Mouse (Mus musculus) olfactory bulb, adult 2 months (tissue): ENCODE data around the gene Acp4. TPM values are rescaled to one million over a fixed set of nuclear protein-coding genes. Genes with fewer than 3 reads are reported as not detected.
"Not testable (repeated sequence)": the region's sequence is repeated elsewhere in the genome, so short reads cannot be mapped to it uniquely, and the experiment has no call there.

ENCODE experiments used
- H3K27ac ChIP-seq: fragments of 200-500 bp; 2 replicates; pipeline ENCODE4 v1.5.1; 2012; ENCODE audit warnings: low read depth, low read length; ENCODE audit not compliant: insufficient read depth
- H3K4me1 ChIP-seq: fragments of 200-500 bp; 2 replicates; pipeline ENCODE4 v1.6.1; 2012; ENCODE audit warnings: low read length; ENCODE audit not compliant: control insufficient read depth, insufficient read depth
- H3K4me3 ChIP-seq: fragments of 200-500 bp; 2 replicates; pipeline ENCODE4 v1.5.1; 2012; ENCODE audit warnings: mild to moderate bottlenecking, low read depth, low read length, moderate library complexity; ENCODE audit not compliant: insufficient read depth
- CTCF ChIP-seq: fragments of 200-500 bp; IDR thresholded peaks from 2 replicates; pipeline ENCODE4 v1.5.1; 2012; ENCODE audit warnings: low read depth, mild to moderate bottlenecking, low read length, moderate library complexity; ENCODE audit not compliant: insufficient read depth
- POLR2A ChIP-seq: fragments of 200-500 bp; IDR thresholded peaks from 2 replicates; pipeline ENCODE4 v1.6.1; 2012; ENCODE audit warnings: mild to moderate bottlenecking, low read depth, low read length, moderate library complexity; ENCODE audit not compliant: insufficient read depth
- WGBS: fragments of 180-500 bp; shearing (Covaris S2); methylation state at CpG from one replicate; pipeline ENCODE4 v1.1.7; 2018; 5-methylcytosine and 5-hydroxymethylcytosine counted together
- polyA plus RNA-seq: library from polyadenylated mRNA; stranded (reverse); fragments of >200 nt; gene quantifications from 2 replicates; pipeline ENCODE4 v1.2.4, GENCODE M21; 2012; ENCODE audit warnings: low replicate concordance; ENCODE audit not compliant: missing spikeins, insufficient read depth, insufficient read length

Acp4 gene
- polyA plus RNA-seq, 1 experiment = not detected

- 87% methylated on average over 7 of the region's 7 CpGs for WGBS
- TF ChIP-seq CTCF = no peak
- TF ChIP-seq POLR2A = no peak
- no peak overlapping the region for H3K4me3 ChIP-seq
- H3K27ac ChIP-seq = no peak overlapping the region
- no peaks in the 10 kb centered on the region for H3K4me1 ChIP-seq
Observed at GRCm38 (mm10) chr7:44272546-44272945, 15.4 kb upstream of the Acp4 start.

- Histone ChIP-seq H3K27ac (no peak overlapping the region), H3K4me3 (no peak overlapping the region), H3K4me1 (no peaks in the 10 kb centered on the region)
- 58% methylated on average over 2 of the region's 2 CpGs for WGBS
- no peak for TF ChIP-seq CTCF
- no peak for TF ChIP-seq POLR2A
Observed at GRCm38 (mm10) chr7:44271309-44271708, 14.1 kb upstream of the Acp4 start.

GRCm38 (mm10) chr7:44269397-44269796 lies 12.2 kb upstream of the Acp4 start:
- no peak for TF ChIP-seq POLR2A
- no peak for TF ChIP-seq CTCF
- Histone ChIP-seq H3K27ac (no peak overlapping the region), H3K4me1 (no peaks in the 10 kb centered on the region), H3K4me3 (no peak overlapping the region)
- WGBS = 85% methylated on average over 2 of the region's 2 CpGs

- TF ChIP-seq POLR2A (no peak), CTCF (no peak)
- whole genome bisulfite sequencing = 82% methylated on average over 11 of the region's 11 CpGs
- no peak overlapping the region for H3K27ac ChIP-seq
- H3K4me1 ChIP-seq = peaks cover 3% of the 10 kb centered on the region
- no peak overlapping the region for H3K4me3 ChIP-seq
Observed at GRCm38 (mm10) chr7:44268117-44268516, 10.9 kb upstream of the Acp4 start.

GRCm38 (mm10) chr7:44262791-44263643 lies 5.8 kb upstream of the Acp4 start:
- peak overlapping the region; percentile 38 for H3K4me3 ChIP-seq
- peaks cover 5% of the 10 kb centered on the region for H3K4me1 ChIP-seq
- peak; percentile 62 for TF ChIP-seq CTCF
- no peak for TF ChIP-seq POLR2A
- H3K27ac ChIP-seq = no peak overlapping the region
- 5% methylated on average over 34 of the region's 34 CpGs for WGBS

GRCm38 (mm10) chr7:44261147-44261546 lies 4.0 kb upstream of the Acp4 start, which contains the start of gene Gm15517:
Gene Gm15517, plus strand, starts transcription at chr7:44261447.
- no peak within 1 kb of the TSS for H3K4me3 ChIP-seq
- WGBS = 59% methylated on average over 5 of the region's 5 CpGs
- H3K4me1 ChIP-seq = peaks cover 5% of the 10 kb centered on the region
- TF ChIP-seq POLR2A (no peak), CTCF (no peak)
- H3K27ac ChIP-seq = no peak within 1 kb of the TSS

GRCm38 (mm10) chr7:44260410-44260809 lies 3.2 kb upstream of the Acp4 start:
- WGBS = 70% methylated on average over 6 of the region's 6 CpGs
- TF ChIP-seq CTCF = no peak
- Histone ChIP-seq H3K4me3 (no peak overlapping the region), H3K4me1 (peaks cover 5% of the 10 kb centered on the region), H3K27ac (no peak overlapping the region)

- Histone ChIP-seq H3K4me3 (no peak overlapping the region), H3K27ac (no peak overlapping the region), H3K4me1 (peaks cover 5% of the 10 kb centered on the region; the same call in 1 of the 2 replicates)
- TF ChIP-seq POLR2A (no peak), CTCF (no peak)
- 71% methylated on average over 6 of the region's 6 CpGs for WGBS
Observed at GRCm38 (mm10) chr7:44254930-44255329, 2.2 kb downstream of the Acp4 start.

GRCm38 (mm10) chr7:44253023-44253616 lies 4.1 kb downstream of the Acp4 start:
- TF ChIP-seq CTCF (no peak), POLR2A (no peak)
- no peak overlapping the region for H3K27ac ChIP-seq
- 60% methylated on average over 15 of the region's 15 CpGs for WGBS

GRCm38 (mm10) chr7:44250732-44251275 lies 6.4 kb downstream of the Acp4 start:
- not testable (repeated sequence) for H3K4me1 ChIP-seq, H3K27ac ChIP-seq, H3K4me3 ChIP-seq
- 86% methylated on average over 17 of the region's 17 CpGs for WGBS

More at GRCm38 (mm10) chr7:44253023-44253616, 4.1 kb downstream of the Acp4 start:
- Histone ChIP-seq H3K4me1 (peaks cover 5% of the 10 kb centered on the region; the same call in 1 of the 2 replicates), H3K4me3 (no peak overlapping the region)
